Mouse (Mus musculus): ENCODE results near the gene Kcna7.

GRCm38 (mm10) chr7:45395578-45396336 is 9.7 kb upstream of the Kcna7 start, which contains the start of gene Snrnp70:
- TF ChIP-seq CTCF (IDR thresholded peaks at IDR 0.05; ENCODE audit: control insufficient read depth, insufficient read depth, low read length) = no peak
- TF ChIP-seq POLR2A (IDR thresholded peaks at IDR 0.05; ENCODE audit: borderline replicate concordance, control insufficient read depth, low read depth, low read length) = peak; percentile 97
